Mouse (Mus musculus) kidney, embryonic 15.5 days (tissue): ENCODE measurements around the gene Sec24c. TPM values are rescaled to one million over a fixed set of nuclear protein-coding genes. Genes with fewer than 3 reads are reported as not detected.
A peak's percentile ranks its signal among the peaks of the same experiment; 100 is the strongest.
"Not testable (repeated sequence)": the region's sequence is repeated elsewhere in the genome, so short reads cannot be mapped to it uniquely, and the experiment has no call there.

ENCODE experiments used
- ATAC-seq: fragments of 200-750 bp; cut with Nextera tagmentation; replicated peaks from 2 replicates; pipeline ENCODE4 v1.8.0; 2017; ENCODE audit warnings: moderate TSS enrichment; ENCODE audit not compliant: low FRiP score
- H3K27ac ChIP-seq: fragments of 300-500 bp; sonication (generic); 2 replicates; pipeline ENCODE4 v1.5.1; 2015; ENCODE audit warnings: mild to moderate bottlenecking, inconsistent platforms
- H3K27me3 ChIP-seq: fragments of 300-500 bp; sonication (generic); 2 replicates; pipeline ENCODE4 v1.6.1; 2015; ENCODE audit warnings: inconsistent platforms
- H3K36me3 ChIP-seq: fragments of 300-500 bp; sonication (generic); 2 replicates; pipeline ENCODE4 v1.6.1; 2015; ENCODE audit warnings: inconsistent platforms
- H3K4me1 ChIP-seq: fragments of 300-500 bp; sonication (generic); 2 replicates; pipeline ENCODE4 v1.6.1; 2015; ENCODE audit warnings: inconsistent platforms
- H3K4me2 ChIP-seq: fragments of 300-500 bp; sonication (generic); 2 replicates; pipeline ENCODE4 v1.6.1; 2015; ENCODE audit warnings: moderate library complexity, mild to moderate bottlenecking, inconsistent platforms
- H3K4me3 ChIP-seq: fragments of 300-500 bp; sonication (generic); replicated peaks from 2 replicates; pipeline ENCODE4 v1.5.1; 2015; ENCODE audit warnings: mild to moderate bottlenecking, inconsistent platforms
- H3K9ac ChIP-seq: fragments of 300-500 bp; sonication (generic); 2 replicates; pipeline ENCODE4 v1.6.1; 2015; ENCODE audit warnings: mild to moderate bottlenecking, inconsistent platforms
- H3K9me3 ChIP-seq: fragments of 300-500 bp; sonication (generic); replicated peaks from 2 replicates; pipeline ENCODE4 v1.6.1; 2016; ENCODE audit warnings: inconsistent platforms
- WGBS: fragments of 180-500 bp; shearing (Covaris S2); methylation state at CpG from one replicate; pipeline ENCODE4 v1.1.7; 2015; ENCODE audit warnings: mixed read lengths; 5-methylcytosine and 5-hydroxymethylcytosine counted together
- polyA plus RNA-seq: library from polyadenylated mRNA; unstranded; fragments of >200 nt; fragmentation: Nextera tagmentation; extraction: Ambion mirVana; gene quantifications from 2 replicates; pipeline ENCODE4 v1.2.1, GENCODE M21; 2015

Sec24c gene
- polyA plus RNA-seq, result 98.3 and 106 TPM in 2 replicates

DNA sequence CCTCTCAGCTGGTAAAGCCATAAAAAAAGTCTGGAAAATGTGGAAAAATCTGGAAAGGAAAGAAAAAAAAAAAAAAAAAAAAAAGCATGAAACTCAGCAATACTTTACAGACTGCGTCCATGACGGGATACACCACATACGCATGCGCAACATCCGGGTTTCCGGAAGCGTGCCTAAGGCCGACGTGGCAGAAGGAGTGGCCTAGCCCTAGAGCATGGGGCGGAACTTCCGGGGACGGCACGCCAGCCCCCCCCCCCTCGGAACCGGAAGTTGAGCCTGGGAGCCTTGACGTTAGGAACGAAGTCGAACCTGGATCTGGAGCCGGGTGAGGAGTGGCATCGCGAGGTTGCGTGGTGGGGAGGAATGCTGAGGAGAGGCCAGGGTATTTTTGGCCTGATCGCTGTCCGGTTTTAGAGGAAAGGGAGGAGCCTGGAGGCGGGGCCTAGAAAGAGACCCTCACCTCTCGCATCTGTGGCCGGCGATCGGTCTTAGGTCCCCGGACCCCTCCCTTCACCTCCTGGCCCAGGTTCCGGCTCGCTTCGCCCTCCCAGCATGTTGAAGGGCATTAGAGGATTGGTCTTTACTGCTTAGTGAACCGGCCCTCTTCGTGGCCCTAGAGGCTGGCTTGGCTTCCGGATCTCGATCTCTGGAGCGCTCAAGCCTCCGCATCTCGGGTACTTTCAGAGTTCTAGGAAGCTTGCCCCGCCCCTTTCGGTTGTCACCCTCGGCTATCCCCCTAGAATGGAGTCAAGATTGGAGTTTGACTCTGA, at the start of gene Sec24c:
Sec24c (plus strand) TSS at position 245 of the 770 bp plus-strand sequence.
- Histone ChIP-seq H3K4me1 (peaks cover 14% of the 10 kb centered on the region), H3K27me3 (peaks cover 8% of the 10 kb centered on the region), H3K9me3 (no peaks in the 10 kb centered on the region), H3K9ac (peak within 1 kb of the TSS; percentile 73), H3K4me2 (peak within 1 kb of the TSS; percentile 70), H3K27ac (peak within 1 kb of the TSS; percentile 98), H3K4me3 (peak within 1 kb of the TSS; percentile 72), H3K36me3 (peaks cover 37% of the 10 kb centered on the region)
- 1% methylated on average over 43 of the region's 43 CpGs for WGBS
- ATAC-seq, result peak; percentile 97

DNA sequence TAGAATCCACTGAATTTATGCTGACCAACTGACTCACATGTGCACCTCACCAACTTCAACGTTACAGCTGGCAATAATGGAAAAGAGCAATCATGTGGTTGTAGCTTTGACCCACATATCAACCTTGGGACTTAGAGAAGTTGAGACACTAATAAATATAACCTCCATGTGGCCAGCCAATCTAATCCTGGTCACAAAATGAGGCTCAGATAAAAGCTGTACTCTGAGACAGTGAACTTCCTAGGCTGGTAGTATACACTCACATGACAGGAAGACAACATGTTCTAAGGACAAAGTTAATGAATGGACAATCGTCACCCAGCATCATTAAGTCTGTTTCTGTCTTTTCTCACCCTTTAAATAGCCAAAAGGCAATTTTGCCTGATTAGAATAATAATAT, 47.7 kb upstream of the Sec24c start:
- H3K27me3 ChIP-seq, result no peaks in the 10 kb centered on the region
- H3K4me1 ChIP-seq, result no peaks in the 10 kb centered on the region
- no peak overlapping the region for H3K4me2 ChIP-seq
- no peak overlapping the region for H3K4me3 ChIP-seq
- no peaks in the 10 kb centered on the region for H3K36me3 ChIP-seq
- no peaks in the 10 kb centered on the region for H3K9me3 ChIP-seq
- H3K27ac ChIP-seq, result no peak overlapping the region
- ATAC-seq, result no peak
- no peak overlapping the region for H3K9ac ChIP-seq
- 76% methylated on average over 2 of the region's 2 CpGs for WGBS

DNA sequence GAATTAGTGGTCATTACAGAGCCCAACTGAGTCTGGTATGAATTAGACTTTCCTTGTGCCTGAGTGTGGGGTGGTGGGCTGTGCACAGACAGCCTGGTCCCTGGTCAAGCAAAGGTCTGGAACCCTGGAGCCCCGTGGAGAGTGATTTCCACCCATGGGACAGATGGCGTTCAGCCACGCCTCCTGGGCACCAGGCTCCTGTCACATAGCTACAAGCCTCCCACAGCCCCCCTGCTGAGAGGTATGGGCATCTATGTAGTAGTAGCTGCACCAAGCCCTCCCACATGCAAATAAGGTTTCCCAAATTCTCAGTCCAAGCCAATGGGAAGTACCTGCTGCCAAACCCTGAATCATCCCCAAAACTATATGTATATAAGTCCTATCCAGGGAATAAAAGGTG, 47.1 kb upstream of the Sec24c start:
- no peaks in the 10 kb centered on the region for H3K36me3 ChIP-seq
- no peaks in the 10 kb centered on the region for H3K9me3 ChIP-seq
- no peak for ATAC-seq
- H3K4me3 ChIP-seq, result no peak overlapping the region
- H3K4me1 ChIP-seq, result no peaks in the 10 kb centered on the region
- H3K27ac ChIP-seq, result no peak overlapping the region
- H3K4me2 ChIP-seq, result no peak overlapping the region
- WGBS, result 66% methylated on average over 3 of the region's 3 CpGs
- H3K9ac ChIP-seq, result no peak overlapping the region
- H3K27me3 ChIP-seq, result no peaks in the 10 kb centered on the region

DNA sequence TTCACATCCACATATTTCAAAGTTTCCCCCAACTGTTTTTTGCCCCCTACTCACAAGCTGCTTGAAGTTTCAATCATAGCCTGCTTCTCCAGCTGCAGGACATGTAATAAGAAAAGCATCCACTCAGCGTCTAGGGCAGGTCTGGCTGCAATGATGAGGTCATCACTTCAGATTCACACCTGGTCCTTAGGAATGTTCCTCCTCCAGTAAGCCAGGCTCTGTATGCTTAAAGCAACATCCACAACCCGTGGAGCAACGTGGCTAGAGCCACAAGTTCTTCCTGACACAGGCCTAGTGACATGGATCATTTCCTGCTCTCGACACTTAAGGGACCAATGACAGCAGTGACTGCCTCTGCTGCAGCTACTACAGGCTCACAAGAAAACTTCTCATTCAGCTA, 42.9 kb upstream of the Sec24c start:
- Histone ChIP-seq H3K36me3 (no peaks in the 10 kb centered on the region), H3K4me2 (no peak overlapping the region), H3K9me3 (no peaks in the 10 kb centered on the region), H3K4me1 (no peaks in the 10 kb centered on the region), H3K4me3 (no peak overlapping the region), H3K9ac (no peak overlapping the region), H3K27me3 (no peaks in the 10 kb centered on the region), H3K27ac (no peak overlapping the region)
- 30% methylated on average over 4 of the region's 4 CpGs for WGBS
- no peak for ATAC-seq

DNA sequence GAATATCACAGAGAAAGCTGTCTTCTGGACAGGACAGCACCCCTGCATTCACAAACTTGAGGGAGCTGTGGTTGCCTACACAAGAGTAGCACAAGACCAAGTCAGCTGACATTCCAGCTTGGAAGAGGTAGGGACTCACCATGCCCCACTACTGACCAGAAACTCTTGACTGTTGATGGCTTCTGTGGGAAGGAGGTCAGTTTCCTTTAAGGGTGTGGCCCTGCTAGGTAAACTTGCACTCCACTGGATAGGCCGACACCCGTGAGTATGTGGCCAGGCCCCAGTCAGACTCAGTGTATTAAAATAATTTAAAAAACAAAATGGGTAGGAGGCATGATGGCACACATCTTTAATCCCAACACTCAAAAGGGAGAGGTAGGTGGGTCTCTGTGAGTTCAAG, 38.6 kb upstream of the Sec24c start:
- Histone ChIP-seq H3K9me3 (no peaks in the 10 kb centered on the region), H3K4me1 (0 out of 2 replicates have a peak, but pooled peaks cover 6% of the 10 kb centered on the region), H3K27ac (no peak overlapping the region), H3K4me3 (no peak overlapping the region), H3K4me2 (no peak overlapping the region), H3K36me3 (no peaks in the 10 kb centered on the region), H3K27me3 (no peaks in the 10 kb centered on the region), H3K9ac (no peak overlapping the region)
- 91% methylated on average over 2 of the region's 2 CpGs for WGBS
- no peak for ATAC-seq

DNA sequence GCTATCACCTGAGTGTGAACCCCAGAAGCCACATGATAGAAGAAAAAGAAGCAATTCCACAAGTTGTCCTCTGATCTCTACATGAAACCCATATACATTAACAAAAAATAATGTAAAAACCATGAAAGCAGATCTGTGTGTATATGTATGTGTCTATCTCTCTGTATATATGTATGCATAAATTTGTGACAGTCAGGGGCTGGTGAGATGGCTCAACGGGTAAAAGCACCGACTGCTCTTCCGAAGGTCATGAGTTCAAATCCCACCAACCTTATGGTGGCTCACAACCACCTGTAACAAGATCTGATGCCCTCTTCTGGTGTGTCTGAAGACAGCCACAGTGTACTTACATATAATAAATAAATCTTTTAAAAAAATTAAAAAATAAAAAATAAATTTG, 37.1 kb upstream of the Sec24c start:
- not testable (repeated sequence) for H3K9ac ChIP-seq, H3K27me3 ChIP-seq, H3K36me3 ChIP-seq, H3K4me2 ChIP-seq, ATAC-seq, H3K4me3 ChIP-seq, H3K9me3 ChIP-seq, H3K27ac ChIP-seq
- H3K4me1 ChIP-seq, result peaks cover 11% of the 10 kb centered on the region
- WGBS, result 91% methylated on average over 3 of the region's 3 CpGs

DNA sequence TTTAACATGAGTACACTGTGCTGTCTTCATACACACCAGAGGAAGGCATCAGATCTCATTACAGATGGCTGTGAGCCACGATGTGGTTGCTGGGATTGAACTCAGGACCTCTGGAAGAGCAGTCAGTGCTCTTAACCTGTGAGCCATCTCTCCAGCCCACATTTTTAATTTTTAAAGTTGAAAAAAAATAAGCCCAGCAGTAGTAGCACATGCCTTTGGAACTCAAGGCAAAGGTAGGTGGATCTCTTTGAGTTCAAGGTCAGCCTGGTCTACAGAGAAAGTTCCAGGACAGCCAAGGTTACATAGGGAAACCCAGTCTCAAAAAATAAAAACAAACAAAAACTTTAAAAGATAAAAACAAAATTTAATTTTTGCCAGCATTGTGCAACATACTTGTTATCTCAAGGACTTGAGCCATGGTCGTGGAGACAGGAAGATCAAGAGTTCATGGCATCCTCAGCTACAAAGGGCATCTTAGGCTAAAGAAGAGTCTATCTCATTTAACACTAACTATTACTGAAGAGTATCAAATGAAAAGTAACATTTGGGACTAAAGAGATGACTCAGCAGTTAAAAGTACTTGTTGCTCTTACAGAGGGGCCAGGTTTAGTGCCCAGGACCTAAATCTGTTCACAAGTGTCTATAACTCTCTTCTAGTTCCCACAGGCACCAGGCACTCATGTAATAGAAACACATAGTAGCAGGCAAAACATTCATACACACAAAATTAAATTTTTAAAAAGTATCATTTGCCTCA, 36.1 kb upstream of the Sec24c start:
- H3K9me3 ChIP-seq, result no peaks in the 10 kb centered on the region
- no peak for ATAC-seq
- no peaks in the 10 kb centered on the region for H3K27me3 ChIP-seq
- 76% methylated on average over 2 of the region's 2 CpGs for WGBS
- peaks cover 13% of the 10 kb centered on the region for H3K4me1 ChIP-seq
- H3K4me2 ChIP-seq, result no peak overlapping the region
- no peak overlapping the region for H3K9ac ChIP-seq
- no peak overlapping the region for H3K27ac ChIP-seq
- H3K36me3 ChIP-seq, result no peaks in the 10 kb centered on the region
- no peak overlapping the region for H3K4me3 ChIP-seq

DNA sequence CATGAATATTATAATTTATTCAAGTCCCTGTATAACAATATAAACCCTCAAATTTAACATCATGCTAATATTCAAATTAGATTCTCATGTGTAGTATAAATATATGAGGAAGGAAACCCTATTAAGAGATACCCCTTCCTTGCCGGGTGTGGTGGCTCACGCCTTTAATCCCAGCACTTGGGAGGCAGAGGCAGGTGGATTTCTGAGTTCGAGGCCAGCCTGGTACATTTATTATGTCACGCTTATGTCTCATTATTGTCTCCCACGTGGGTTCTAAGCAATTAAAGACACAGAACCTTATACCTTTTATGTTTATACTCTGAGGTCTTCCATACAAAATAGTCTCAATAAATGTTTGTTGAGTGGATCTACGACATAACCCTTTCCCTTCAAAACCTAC, 35.4 kb upstream of the Sec24c start:
- Histone ChIP-seq H3K4me1 (peaks cover 13% of the 10 kb centered on the region), H3K4me3 (no peak overlapping the region), H3K4me2 (no peak overlapping the region), H3K27me3 (no peaks in the 10 kb centered on the region), H3K9ac (no peak overlapping the region), H3K27ac (no peak overlapping the region), H3K36me3 (no peaks in the 10 kb centered on the region), H3K9me3 (no peaks in the 10 kb centered on the region)
- WGBS, result 91% methylated on average over 6 of the region's 6 CpGs
- ATAC-seq, result no peak

DNA sequence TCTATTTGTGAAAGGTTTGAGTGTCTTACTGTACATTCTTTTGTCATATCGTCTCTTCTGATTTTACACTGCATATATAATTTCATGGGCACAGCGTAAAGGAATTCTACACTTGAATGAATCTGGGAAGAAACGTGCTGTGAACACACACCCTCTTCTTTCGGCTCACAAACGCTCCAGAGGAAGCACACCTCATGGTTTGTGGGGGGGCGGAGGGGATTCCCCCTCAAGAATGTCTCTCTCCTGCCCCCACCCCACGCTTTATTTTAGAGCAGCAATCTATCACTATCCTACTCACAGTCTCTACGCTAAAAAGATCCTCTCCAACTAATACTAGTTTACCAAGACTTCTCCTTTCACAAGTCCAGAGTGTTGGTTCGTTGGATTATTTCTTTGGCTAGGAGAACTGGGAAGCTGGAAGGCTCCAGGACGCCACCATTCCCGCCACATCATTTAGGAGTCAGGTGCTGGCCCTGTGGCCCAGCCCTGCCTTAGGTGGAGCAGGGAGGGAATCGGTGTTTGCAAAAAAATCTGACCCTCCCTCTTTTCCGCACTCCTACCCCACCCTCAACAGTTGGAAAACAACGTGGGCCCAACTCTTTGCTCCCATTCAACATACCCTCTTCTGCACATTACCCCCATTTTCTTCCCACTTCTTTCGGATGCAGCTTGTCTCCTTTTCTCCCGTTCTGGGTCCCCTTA, 34.0 kb upstream of the Sec24c start:
- Histone ChIP-seq H3K4me3 (peak overlapping the region; percentile 85), H3K27me3 (no peaks in the 10 kb centered on the region), H3K27ac (peak overlapping the region; percentile 96), H3K9ac (peak overlapping the region; percentile 82), H3K9me3 (no peaks in the 10 kb centered on the region), H3K36me3 (no peaks in the 10 kb centered on the region), H3K4me1 (peaks cover 13% of the 10 kb centered on the region), H3K4me2 (peak overlapping the region; percentile 87)
- ATAC-seq, result peak; percentile 68
- 2% methylated on average over 16 of the region's 16 CpGs for WGBS

DNA sequence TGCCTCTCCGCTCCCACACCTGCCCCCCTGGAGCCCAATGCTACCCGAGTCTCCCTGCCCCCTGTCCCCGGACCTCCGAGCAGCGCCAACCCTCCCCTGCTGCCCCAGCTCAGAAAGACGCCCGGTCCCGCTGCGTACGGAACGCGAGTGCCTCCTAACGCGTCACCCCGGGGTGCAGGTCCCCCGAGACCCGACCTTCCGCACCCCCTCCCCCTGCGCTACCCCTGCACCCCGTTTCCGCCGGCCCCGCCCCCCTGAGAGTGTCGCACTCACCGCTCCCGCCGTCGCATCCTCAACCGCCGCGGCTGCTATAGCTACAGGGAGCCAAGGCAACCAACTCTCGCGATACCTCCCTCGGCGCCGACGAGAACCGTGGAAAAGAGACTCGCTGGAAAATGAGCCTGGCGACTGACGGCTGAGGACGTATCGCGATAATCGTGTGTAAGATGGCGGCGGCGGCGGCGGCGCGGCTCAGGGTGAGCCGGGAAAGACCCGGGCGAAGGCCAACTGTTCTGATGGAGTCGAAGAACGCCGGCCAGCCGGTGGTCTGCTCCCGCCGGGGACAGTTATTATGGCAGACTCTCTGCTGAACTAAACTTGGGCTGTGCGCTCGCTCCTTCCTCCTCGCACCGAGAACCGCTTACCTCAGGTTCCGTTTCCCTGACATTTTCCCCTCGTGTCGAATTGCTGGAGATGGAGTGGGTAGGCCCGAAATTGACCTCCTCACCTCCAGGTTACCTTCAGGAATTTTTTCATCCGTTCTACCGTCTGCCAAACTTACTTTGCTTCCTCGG, 33.3 kb upstream of the Sec24c start, which contains the start of gene Usp54:
Usp54 (minus strand) TSS at position 420 of the 794 bp plus-strand sequence.
- Histone ChIP-seq H3K36me3 (no peaks in the 10 kb centered on the region), H3K4me2 (peak within 1 kb of the TSS; percentile 87), H3K27me3 (no peaks in the 10 kb centered on the region), H3K9me3 (no peaks in the 10 kb centered on the region), H3K27ac (peak within 1 kb of the TSS; percentile 96), H3K9ac (peak within 1 kb of the TSS; percentile 82), H3K4me1 (peaks cover 13% of the 10 kb centered on the region), H3K4me3 (peak within 1 kb of the TSS; percentile 85)
- under 1% methylated on average over 71 of the region's 73 CpGs for WGBS
- ATAC-seq, result peak; percentile 96

DNA sequence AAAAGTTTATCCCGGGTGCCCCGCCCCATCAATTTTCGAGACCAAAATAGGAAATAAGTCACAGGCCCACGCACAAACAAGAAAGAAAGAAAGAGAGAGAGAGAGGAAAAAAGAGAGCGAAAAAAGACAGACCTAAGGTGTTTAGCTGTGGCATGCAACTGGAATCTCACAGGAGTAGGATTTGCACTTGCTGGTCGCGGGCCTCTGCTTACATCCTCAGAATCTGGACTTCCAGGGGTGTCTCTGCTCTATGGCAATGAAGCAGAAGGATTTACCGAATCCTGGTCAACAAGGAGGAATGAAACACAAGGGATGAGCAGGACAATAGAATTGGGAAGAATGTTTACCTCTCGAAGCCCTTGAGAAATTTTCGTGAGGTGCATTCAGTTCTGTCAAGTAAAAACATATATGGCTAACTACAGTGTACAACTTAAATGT, 32.7 kb upstream of the Sec24c start:
- peak overlapping the region; percentile 72 for H3K4me2 ChIP-seq
- H3K4me1 ChIP-seq, result peaks cover 13% of the 10 kb centered on the region
- peak; percentile 5; the same call in 1 of the 2 replicates for ATAC-seq
- WGBS, result 16% methylated on average over 10 of the region's 10 CpGs
- no peaks in the 10 kb centered on the region for H3K9me3 ChIP-seq
- H3K36me3 ChIP-seq, result no peaks in the 10 kb centered on the region
- peak overlapping the region; percentile 96 for H3K27ac ChIP-seq
- H3K4me3 ChIP-seq, result peak overlapping the region; percentile 85
- H3K9ac ChIP-seq, result peak overlapping the region; percentile 82
- H3K27me3 ChIP-seq, result no peaks in the 10 kb centered on the region
